In the genomic region with DNA sequence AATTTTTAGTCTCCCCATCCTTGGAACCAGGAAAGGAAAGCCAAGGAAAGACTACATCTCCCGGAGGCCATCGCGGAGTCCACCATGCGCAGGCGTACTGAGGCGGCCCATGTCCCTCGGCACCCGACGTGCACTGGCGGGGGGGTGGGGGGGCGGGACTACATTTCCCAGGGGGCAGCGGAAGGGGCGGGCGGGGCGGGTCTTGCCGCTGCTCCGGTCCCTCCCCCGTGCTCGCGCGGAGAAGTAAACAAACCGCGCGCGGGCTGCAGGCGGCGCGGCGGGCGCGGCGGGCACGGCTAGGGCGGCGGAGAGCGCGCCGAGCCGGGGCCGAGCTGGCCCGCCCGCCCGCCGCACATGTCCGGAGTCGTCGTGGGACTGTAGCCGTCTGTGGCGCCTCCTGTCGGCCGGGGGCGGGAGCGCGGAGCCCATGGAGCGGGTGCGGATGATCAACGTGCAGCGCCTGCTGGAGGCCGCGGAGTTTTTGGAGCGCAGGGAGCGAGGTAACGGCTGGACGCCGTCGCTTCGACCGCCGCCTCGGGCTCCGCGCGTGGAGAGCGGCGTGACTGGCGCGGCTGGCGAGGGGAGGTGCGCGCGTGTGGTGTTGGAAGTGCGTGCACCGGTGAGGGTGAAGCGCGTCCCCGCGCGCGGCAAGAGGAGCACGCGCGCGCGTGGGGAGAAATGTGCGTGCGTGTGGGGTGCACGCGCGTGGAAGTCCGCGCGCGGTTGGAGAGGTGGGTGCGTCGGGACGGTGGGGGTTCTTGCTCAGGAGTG, we compare ENCODE assay signal across 8 mouse cellular contexts. TPM values are rescaled to one million over a fixed set of nuclear protein-coding genes. Genes with fewer than 3 reads are reported as not detected.
DNase-seq lines count a peak whose midpoint lies in the region; ATAC-seq and TF ChIP-seq lines count a peak whose summit lies in the region.

No protein-coding gene starts in this region.

- peak; percentile 91 for DNase-seq in CD4-positive helper T cell, adult 2 months (ENCODE audit: low read depth, low spot score)
- peak; percentile 96 for DNase-seq in brain, embryonic 14.5 days (ENCODE audit: low read depth)
- DNase-seq in kidney, postnatal 10 days = peak; percentile 96
- DNase-seq in naive thymus-derived CD4-positive, alpha-beta T cell, adult 2 months (ENCODE audit: low read depth) = peak; percentile 92
- DNase-seq in splenic B cell, adult 2 months (ENCODE audit: low read depth, low spot score) = peak; percentile 91

- H3K4me1 ChIP-seq in heart, embryonic 13.5 days = peaks cover 44% of the 10 kb centered on the region
- peaks cover 82% of the 10 kb centered on the region for H3K4me1 ChIP-seq in liver, embryonic 12.5 days

- peak overlapping the region; percentile 94 for H3K4me3 ChIP-seq in heart, embryonic 13.5 days
- peak overlapping the region; percentile 88 for H3K4me3 ChIP-seq in liver, embryonic 12.5 days

- WGBS in heart, embryonic 13.5 days = under 1% methylated on average over 82 of the region's 106 CpGs
- under 1% methylated on average over 99 of the region's 106 CpGs for WGBS in liver, embryonic 12.5 days (ENCODE audit: insufficient replicate concordance)

- peaks cover 25% of the 10 kb centered on the region for H3K36me3 ChIP-seq in heart, embryonic 13.5 days
- H3K36me3 ChIP-seq in liver, embryonic 12.5 days = peaks cover 25% of the 10 kb centered on the region
- no peaks in the 10 kb centered on the region; the same call in 1 of the 2 replicates for H3K36me3 ChIP-seq in splenic B cell, adult 2 months (ENCODE audit: control insufficient read depth, insufficient read depth, low read length, poor library complexity, severe bottlenecking)

- peak overlapping the region; percentile 92 for H3K4me2 ChIP-seq in heart, embryonic 13.5 days
- H3K4me2 ChIP-seq in liver, embryonic 12.5 days = peak overlapping the region; percentile 100

- H3K27me3 ChIP-seq in heart, embryonic 13.5 days (replicated peaks) = no peaks in the 10 kb centered on the region
- H3K27me3 ChIP-seq in liver, embryonic 12.5 days (replicated peaks) = no peaks in the 10 kb centered on the region
- H3K27me3 ChIP-seq in splenic B cell, adult 2 months (ENCODE audit: control insufficient read depth, insufficient read depth, low read length, poor library complexity, severe bottlenecking) = no peaks in the 10 kb centered on the region

- H3K9ac ChIP-seq in heart, embryonic 13.5 days = peak overlapping the region; percentile 90
- peak overlapping the region; percentile 93 for H3K9ac ChIP-seq in liver, embryonic 12.5 days

- no peak for TF ChIP-seq POLR2A in brain, embryonic 14.5 days (IDR thresholded peaks at IDR 0.05; ENCODE audit: borderline replicate concordance, extremely low read depth, insufficient read depth, insufficient read length, poor library complexity, severe bottlenecking)

- ATAC-seq in erythroid progenitor cell, adult 5-6 weeks (replicated peaks; ENCODE audit: low FRiP score, poor library complexity, severe bottlenecking) = peak; percentile 74
- peak; percentile 83 for ATAC-seq in heart, embryonic 13.5 days (ENCODE audit: extremely low read depth, insufficient number of reproducible peaks, low FRiP score, low TSS enrichment)
- peak; percentile 81 for ATAC-seq in liver, embryonic 12.5 days

- H3K27ac ChIP-seq in heart, embryonic 13.5 days (replicated peaks) = peak overlapping the region; percentile 86
- H3K27ac ChIP-seq in liver, embryonic 12.5 days = peak overlapping the region; percentile 89

- H3K9me3 ChIP-seq in heart, embryonic 13.5 days = no peaks in the 10 kb centered on the region
- no peaks in the 10 kb centered on the region for H3K9me3 ChIP-seq in liver, embryonic 12.5 days (replicated peaks)

- TF ChIP-seq CTCF in brain, embryonic 14.5 days (IDR thresholded peaks at IDR 0.05; ENCODE audit: borderline replicate concordance, extremely low read depth, insufficient read depth, insufficient read length) = peak; percentile 67

RNA-seq across cellular contexts. Expression of a gene that starts 19.1 kb away (rescaled TPM):
- 37.1 and 44.2 TPM in 2 replicates for polyA plus RNA-seq in brain, embryonic 14.5 days (2012; rRNA removed)
- total RNA-seq in erythroid progenitor cell, adult 5-6 weeks (2015; ENCODE audit: low replicate concordance) = 92.3 and 96.0 TPM in 2 replicates
- total RNA-seq in erythroid progenitor cell, adult 5-6 weeks (2017; ENCODE audit: low replicate concordance) = 167 and 196 TPM in 2 replicates
- polyA plus RNA-seq in heart, embryonic 13.5 days (2015; fragmentation: Nextera tagmentation; extraction: Ambion mirVana) = 31.8 and 34.5 TPM in 2 replicates
- polyA plus RNA-seq in liver, embryonic 12.5 days (2016; fragmentation: Nextera tagmentation; extraction: Ambion mirVana) = 38.3 and 39.3 TPM in 2 replicates

RNA-seq across cellular contexts. Expression of a gene that starts 42.2 kb away (rescaled TPM):
- not detected in 2 replicates for polyA plus RNA-seq in brain, embryonic 14.5 days (2012; rRNA removed)
- total RNA-seq in erythroid progenitor cell, adult 5-6 weeks (2015; ENCODE audit: low replicate concordance) = not detected in 2 replicates
- not detected in 2 replicates for total RNA-seq in erythroid progenitor cell, adult 5-6 weeks (2017; ENCODE audit: low replicate concordance)
- not detected in 2 replicates for polyA plus RNA-seq in heart, embryonic 13.5 days (2015; fragmentation: Nextera tagmentation; extraction: Ambion mirVana)
- not detected in 2 replicates for polyA plus RNA-seq in liver, embryonic 12.5 days (2016; fragmentation: Nextera tagmentation; extraction: Ambion mirVana)

Comparison
In these comparisons a context has a peak if more than half of its experiments do, and no peak if none do; other contexts are left out.
1. Peak in every context shown above with its lines: DNase-seq, ATAC-seq, H3K4me3 ChIP-seq and H3K27ac ChIP-seq.